Comparison of ENCODE assay signal across 11 mouse cellular contexts in the genomic region with DNA sequence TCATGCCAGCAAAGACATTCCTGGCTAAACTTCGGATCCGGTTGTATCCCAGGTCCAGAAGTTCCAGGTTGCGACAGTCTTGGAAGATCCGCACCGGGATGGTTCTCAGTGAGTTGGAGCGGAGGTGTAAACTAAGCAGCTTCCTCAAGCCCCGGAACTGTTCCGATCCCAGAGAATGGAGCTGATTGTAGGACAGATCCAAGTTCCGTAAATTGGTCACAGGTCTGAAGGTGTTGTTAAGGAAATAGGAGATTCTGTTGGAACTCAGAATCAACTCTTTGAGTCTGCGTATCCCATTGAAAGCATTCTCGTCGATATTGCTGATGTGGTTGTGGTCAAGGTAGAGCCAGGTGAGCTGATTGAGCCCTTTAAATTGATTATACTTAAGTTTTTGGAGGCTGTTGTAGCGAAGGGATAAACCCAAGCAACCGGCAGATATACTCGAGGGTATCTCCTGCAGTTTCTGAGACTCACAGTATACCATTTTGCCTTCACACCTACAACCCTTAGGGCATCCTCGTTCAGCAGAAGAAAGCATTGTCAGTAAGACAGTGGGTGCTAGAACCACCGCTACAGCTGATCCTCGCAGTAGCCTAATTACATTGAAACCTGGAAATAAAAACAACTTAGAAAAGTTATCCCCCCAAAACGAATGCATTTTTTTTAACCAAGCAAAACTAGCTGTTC. TPM values are rescaled to one million over a fixed set of nuclear protein-coding genes. Genes with fewer than 3 reads are reported as not detected.
DNase-seq lines count a peak whose midpoint lies in the region; ATAC-seq and TF ChIP-seq lines count a peak whose summit lies in the region.
"Had no signal": no experiment of that assay in that cellular context is flagged by ENCODE, and none has a peak within 500 bp of the region (broad histone marks: within the 10 kb centered on the region; RNA-seq: fewer than 3 reads in every experiment).

No protein-coding gene starts in this region.

- no peaks in the 10 kb centered on the region for H3K9me3 ChIP-seq in lung, embryonic 15.5 days
- no peaks in the 10 kb centered on the region for H3K9me3 ChIP-seq in forebrain, embryonic 16.5 days (ENCODE audit: control insufficient read depth, low read length)
- H3K9me3 ChIP-seq in midbrain, embryonic 10.5 days (replicated peaks) = no peaks in the 10 kb centered on the region
- no peaks in the 10 kb centered on the region for H3K9me3 ChIP-seq in stomach, postnatal 0 days (ENCODE audit: control insufficient read depth, low read length)
- H3K9me3 ChIP-seq in liver, embryonic 11.5 days (ENCODE audit: control insufficient read depth, low read length) = no peaks in the 10 kb centered on the region

- peaks cover 12% of the 10 kb centered on the region for H3K4me1 ChIP-seq in lung, embryonic 15.5 days
- peaks cover 38% of the 10 kb centered on the region for H3K4me1 ChIP-seq in forebrain, embryonic 16.5 days (replicated peaks; ENCODE audit: control insufficient read depth, insufficient read depth, low read length)
- H3K4me1 ChIP-seq in midbrain, embryonic 10.5 days = peaks cover 44% of the 10 kb centered on the region
- no peaks in the 10 kb centered on the region for H3K4me1 ChIP-seq in stomach, postnatal 0 days (replicated peaks; ENCODE audit: control insufficient read depth, insufficient read depth)
- no peaks in the 10 kb centered on the region for H3K4me1 ChIP-seq in liver, embryonic 11.5 days (replicated peaks; ENCODE audit: control insufficient read depth, insufficient read depth, low read length)

- TF ChIP-seq CTCF in stomach, postnatal 0 days (IDR thresholded peaks at IDR 0.05; ENCODE audit: low read depth) = no peak

- DNase-seq in lung, postnatal 10 days = no peak
- DNase-seq in midbrain, embryonic 10.5 days (ENCODE audit: low spot score) = peak; percentile 14
- DNase-seq in stomach, postnatal 0 days (ENCODE audit: low spot score) = no peak
- DNase-seq in gastrocnemius, adult 18-20 months (ENCODE audit: low spot score) = no peak
- no peak for DNase-seq in liver, embryonic 11.5 days (ENCODE audit: low spot score)
- DNase-seq in lung, postnatal 14 days = no peak
- DNase-seq: heart, postnatal 4 days; spleen, adult 18-20 months had no signal

- peak overlapping the region; percentile 13; the same call in 1 of the 2 replicates for H3K4me2 ChIP-seq in lung, embryonic 15.5 days
- H3K4me2 ChIP-seq in forebrain, embryonic 16.5 days (ENCODE audit: low read length) = peak overlapping the region; percentile 83
- peak overlapping the region; percentile 48; the same call in 1 of the 2 replicates for H3K4me2 ChIP-seq in stomach, postnatal 0 days (replicated peaks; ENCODE audit: low read depth)
- no peak overlapping the region for H3K4me2 ChIP-seq in liver, embryonic 11.5 days

- 25% methylated on average over 19 of the region's 19 CpGs for WGBS in lung, embryonic 15.5 days
- WGBS in forebrain, embryonic 16.5 days = 22% methylated on average over 19 of the region's 19 CpGs
- WGBS in midbrain, embryonic 10.5 days = 19% methylated on average over 19 of the region's 19 CpGs
- WGBS in stomach, postnatal 0 days = 37% methylated on average over 19 of the region's 19 CpGs
- 30% methylated on average over 19 of the region's 19 CpGs for WGBS in liver, embryonic 11.5 days

- no peaks in the 10 kb centered on the region for H3K36me3 ChIP-seq in lung, embryonic 15.5 days
- no peaks in the 10 kb centered on the region for H3K36me3 ChIP-seq in forebrain, embryonic 16.5 days (ENCODE audit: control insufficient read depth, insufficient read depth)
- no peaks in the 10 kb centered on the region for H3K36me3 ChIP-seq in midbrain, embryonic 10.5 days
- no peaks in the 10 kb centered on the region for H3K36me3 ChIP-seq in stomach, postnatal 0 days (ENCODE audit: control insufficient read depth, insufficient read depth, low read length)
- no peaks in the 10 kb centered on the region for H3K36me3 ChIP-seq in liver, embryonic 11.5 days (ENCODE audit: control insufficient read depth, insufficient read depth, low read length)

- H3K9ac ChIP-seq in lung, embryonic 15.5 days = no peak overlapping the region
- peak overlapping the region; percentile 71 for H3K9ac ChIP-seq in forebrain, embryonic 16.5 days (replicated peaks; ENCODE audit: low read depth, low read length)
- H3K9ac ChIP-seq in stomach, postnatal 0 days (ENCODE audit: low read length) = no peak overlapping the region
- no peak overlapping the region for H3K9ac ChIP-seq in liver, embryonic 11.5 days (ENCODE audit: low read depth, low read length)

- H3K27me3 ChIP-seq in lung, embryonic 15.5 days = peaks cover 32% of the 10 kb centered on the region
- 0 out of 2 replicates have a peak, but pooled peaks cover 4% of the 10 kb centered on the region for H3K27me3 ChIP-seq in forebrain, embryonic 16.5 days (replicated peaks; ENCODE audit: control insufficient read depth, insufficient read depth, low read length)
- H3K27me3 ChIP-seq in midbrain, embryonic 10.5 days (ENCODE audit: low read depth, poor library complexity, severe bottlenecking) = peaks cover 32% of the 10 kb centered on the region
- H3K27me3 ChIP-seq in stomach, postnatal 0 days (ENCODE audit: control insufficient read depth, insufficient read depth, low read length) = 0 out of 2 replicates have a peak, but pooled peaks cover 2% of the 10 kb centered on the region
- peaks cover 25% of the 10 kb centered on the region for H3K27me3 ChIP-seq in liver, embryonic 11.5 days (replicated peaks; ENCODE audit: control insufficient read depth, insufficient read depth, low read length)

- TF ChIP-seq EP300 in stomach, postnatal 0 days (optimal IDR thresholded peaks at IDR 0.05) = no peak

- no peak overlapping the region for H3K4me3 ChIP-seq in lung, embryonic 15.5 days
- peak overlapping the region; percentile 58 for H3K4me3 ChIP-seq in forebrain, embryonic 16.5 days (replicated peaks; ENCODE audit: low read length)
- peak overlapping the region; percentile 58; the same call in 1 of the 2 replicates for H3K4me3 ChIP-seq in midbrain, embryonic 10.5 days
- no peak overlapping the region for H3K4me3 ChIP-seq in stomach, postnatal 0 days (ENCODE audit: low read depth, low read length)
- H3K4me3 ChIP-seq in liver, embryonic 11.5 days (ENCODE audit: low read depth, low read length) = no peak overlapping the region

- no peak overlapping the region for H3K27ac ChIP-seq in lung, embryonic 15.5 days
- H3K27ac ChIP-seq in forebrain, embryonic 16.5 days (ENCODE audit: low read length) = no peak overlapping the region
- no peak overlapping the region for H3K27ac ChIP-seq in midbrain, embryonic 10.5 days (replicated peaks)
- H3K27ac ChIP-seq in stomach, postnatal 0 days (replicated peaks) = no peak overlapping the region
- H3K27ac ChIP-seq in liver, embryonic 11.5 days (ENCODE audit: low read depth, low read length) = no peak overlapping the region

- ATAC-seq in lung, embryonic 15.5 days (ENCODE audit: borderline replicate concordance, extremely low read depth, low FRiP score, low TSS enrichment) = no peak
- no peak for ATAC-seq in forebrain, embryonic 16.5 days
- ATAC-seq in stomach, postnatal 0 days (ENCODE audit: low FRiP score, low TSS enrichment) = no peak
- ATAC-seq in liver, embryonic 11.5 days (replicated peaks; ENCODE audit: low FRiP score) = no peak

RNA-seq across cellular contexts. Expression of gene Lrrtm3, which starts 1.2 kb away (rescaled TPM):
- polyA plus RNA-seq in lung, embryonic 15.5 days (2015; fragmentation: Nextera tagmentation; extraction: Ambion mirVana) = 1.8 and 3.1 TPM in 2 replicates
- polyA plus RNA-seq in forebrain, embryonic 16.5 days (2015; fragmentation: Nextera tagmentation; extraction: Ambion mirVana) = 22.4 and 35.9 TPM in 2 replicates
- polyA plus RNA-seq in midbrain, embryonic 10.5 days (2016; fragmentation: Nextera tagmentation; extraction: Ambion mirVana) = 0.96 and 1.8 TPM in 2 replicates
- 2.3 and 2.7 TPM in 2 replicates for polyA plus RNA-seq in stomach, postnatal 0 days (2015; fragmentation: Nextera tagmentation; extraction: Ambion mirVana)
- under 1 TPM; 0.43 TPM for total RNA-seq in gastrocnemius, adult 18-20 months (2021)
- 0.43 and 0.52 TPM in 2 replicates for polyA plus RNA-seq in liver, embryonic 11.5 days (2014; fragmentation: Nextera tagmentation; extraction: Ambion mirVana)
- total RNA-seq: megakaryocyte-erythroid progenitor cell, adult 5-6 weeks had no signal

Comparison
In these comparisons a context has a peak if more than half of its experiments do, and no peak if none do; other contexts are left out.
1. H3K4me3 ChIP-seq: peak in forebrain, embryonic 16.5 days (single experiment) and midbrain, embryonic 10.5 days (single experiment); none in lung, embryonic 15.5 days (single experiment), stomach, postnatal 0 days (single experiment) and liver, embryonic 11.5 days (single experiment).